Mouse (Mus musculus) cerebellum, adult 2 months (tissue): ENCODE data around the gene Smim20.

Source experiments
- CTCF ChIP-seq: fragments of 200-500 bp; IDR thresholded peaks from 2 replicates; pipeline ENCODE4 v1.5.1; 2011; ENCODE audit warnings: low read depth, mild to moderate bottlenecking, control low read depth, low read length, moderate library complexity, borderline replicate concordance; ENCODE audit not compliant: insufficient read depth
- POLR2A ChIP-seq: fragments of 200-500 bp; IDR thresholded peaks from 2 replicates; pipeline ENCODE4 v1.6.1; 2011; ENCODE audit warnings: low read length, control low read depth, borderline replicate concordance; ENCODE audit not compliant: insufficient read depth

- TF ChIP-seq CTCF (no peak), POLR2A (no peak)
These were observed 38.1 kb downstream of the Smim20 start for GRCm38 (mm10) chr5:53304936-53305335.
